Mouse (Mus musculus) large intestine, adult 2 months (tissue): ENCODE measurements around the gene Ubap2. TPM values are rescaled to one million over a fixed set of nuclear protein-coding genes. Genes with fewer than 3 reads are reported as not detected.

Experiments used
- DNase-seq: peaks from one replicate; pipeline ENCODE4 v3.0.0-alpha.2; 2012; ENCODE audit warnings: low read depth, low spot score
- WGBS: fragments of 180-500 bp; shearing (Covaris S2); methylation state at CpG from one replicate; pipeline ENCODE4 v1.1.7; 2018; 5-methylcytosine and 5-hydroxymethylcytosine counted together
- polyA plus RNA-seq: library from polyadenylated mRNA; depleted of rRNA; stranded (reverse); fragments of >200 nt; gene quantifications from 2 replicates; pipeline ENCODE4 v1.2.3, GENCODE M21; 2012; rRNA removed

Ubap2 gene
- polyA plus RNA-seq, 1 experiment = 29.9 TPM

DNA sequence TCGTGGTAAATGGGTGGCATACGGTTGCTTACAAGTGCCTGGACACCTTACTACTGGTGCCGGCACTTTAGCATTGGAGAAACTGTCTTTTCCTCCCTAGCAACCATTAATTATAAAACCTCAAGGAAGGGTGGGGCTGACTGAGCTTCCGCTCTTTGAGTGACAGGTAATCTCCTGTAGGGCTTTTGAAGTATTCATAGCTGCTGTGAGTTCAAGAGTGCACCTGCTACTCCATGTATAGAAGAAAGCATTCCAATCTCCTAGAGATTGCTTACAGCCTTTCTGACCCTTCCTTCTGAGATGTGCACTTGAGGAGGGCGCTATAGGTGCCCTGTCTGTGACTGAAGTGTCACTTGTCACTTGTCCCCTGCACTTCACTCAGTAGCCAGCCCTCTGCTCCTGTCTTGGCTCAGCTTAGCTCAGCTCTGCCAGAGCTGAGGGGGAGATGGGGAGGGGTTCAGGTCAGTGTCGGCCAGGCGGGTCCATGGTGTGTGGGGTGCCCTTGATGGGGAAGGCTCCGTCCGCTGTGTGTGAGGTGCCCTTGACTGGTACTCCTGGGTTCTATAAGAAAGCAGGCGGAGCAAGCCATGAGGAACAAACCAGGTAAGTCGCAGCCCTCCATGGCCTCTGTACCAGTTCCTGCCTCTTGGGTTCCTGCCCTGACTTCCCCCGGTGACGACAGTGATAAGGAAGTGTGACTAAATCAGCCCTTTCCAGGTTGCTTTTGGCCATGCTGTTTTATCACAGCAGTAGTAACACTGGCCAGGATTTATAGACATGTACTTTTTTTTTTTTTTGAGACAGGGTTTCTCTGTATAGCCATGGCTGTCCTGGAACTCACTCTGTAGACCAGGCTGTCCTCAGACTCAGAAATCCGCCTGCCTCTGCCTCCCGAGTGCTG, 94.9 kb downstream of the Ubap2 start:
- DNase-seq = no peak
- 79% methylated on average over 15 of the region's 15 CpGs for WGBS

DNA sequence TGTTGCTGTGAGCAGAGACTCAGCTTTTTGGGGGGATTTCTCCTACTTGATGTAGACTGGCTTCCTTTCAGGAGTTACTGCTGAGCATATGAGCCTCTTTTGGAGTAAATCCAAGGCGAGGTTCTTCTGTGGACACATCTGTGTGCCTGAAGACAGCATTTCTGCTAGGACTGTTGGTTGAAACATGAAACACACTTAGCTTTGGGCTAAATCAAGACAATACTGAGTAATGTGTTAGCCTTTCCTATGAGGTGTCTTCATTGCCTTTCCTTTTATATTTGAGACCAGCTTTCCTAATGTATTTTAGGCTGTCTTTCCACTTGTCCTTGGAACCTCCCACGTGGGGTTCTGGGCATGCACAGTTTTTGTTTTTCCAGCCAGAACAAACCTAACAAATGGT, 100.3 kb downstream of the Ubap2 start:
- WGBS = 61% methylated on average over 2 of the region's 2 CpGs
- DNase-seq = no peak

- DNase-seq = no peak
- WGBS = 77% methylated on average over 2 of the region's 2 CpGs
Measured at GRCm38 (mm10) chr4:41170970-41171369, 104.0 kb downstream of the Ubap2 start.

- DNase-seq = peak; percentile 46
- WGBS = 62% methylated on average over 6 of the region's 6 CpGs
Measured at GRCm38 (mm10) chr4:41165693-41166475, 109.1 kb downstream of the Ubap2 start.

DNA sequence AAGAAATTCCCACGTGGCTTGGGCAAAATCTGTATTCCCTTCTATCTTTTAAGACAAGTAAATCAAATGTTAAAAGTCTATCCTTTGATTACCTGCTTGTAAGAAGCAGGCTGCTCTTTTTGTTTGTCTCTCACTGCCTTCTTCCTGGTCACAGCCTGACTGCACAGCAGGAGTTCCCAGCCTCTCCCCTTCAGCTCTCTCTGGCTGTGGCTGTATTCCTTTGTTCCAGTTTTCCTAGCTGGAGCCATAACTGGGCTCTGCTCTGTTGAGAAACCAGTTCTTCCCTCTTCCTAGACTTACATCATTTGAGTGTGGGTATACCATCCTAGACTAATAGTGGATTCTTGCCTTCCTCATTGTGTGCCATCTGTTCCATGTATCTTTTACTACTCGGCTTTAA, 110.0 kb downstream of the Ubap2 start:
- 30% methylated on average over 2 of the region's 2 CpGs for WGBS
- no peak for DNase-seq

- DNase-seq = no peak
- WGBS = 89% methylated on average over 3 of the region's 3 CpGs
Measured at GRCm38 (mm10) chr4:41161232-41161631, 113.7 kb downstream of the Ubap2 start.

DNA sequence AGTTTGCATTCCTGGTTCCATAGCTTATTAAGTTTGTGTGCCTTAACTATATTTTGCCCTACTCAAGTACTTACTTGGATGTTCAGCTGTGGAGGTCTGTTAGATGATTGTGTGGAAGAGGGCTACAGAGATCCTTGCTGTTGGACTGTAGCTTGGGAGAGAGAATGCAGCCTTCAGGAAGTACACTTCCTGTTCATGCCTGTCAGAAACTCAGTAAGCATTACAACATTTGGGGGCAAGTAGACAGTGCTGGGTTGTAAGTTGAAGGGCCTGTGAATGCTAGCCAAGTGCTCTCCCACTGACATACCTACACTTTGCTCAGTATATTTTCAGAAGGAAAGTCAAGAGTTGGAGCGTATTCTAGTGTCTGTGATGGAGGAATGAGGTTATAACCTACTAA, 116.7 kb downstream of the Ubap2 start:
- 96% methylated on average over 1 of the region's 1 CpGs for WGBS
- no peak for DNase-seq

DNA sequence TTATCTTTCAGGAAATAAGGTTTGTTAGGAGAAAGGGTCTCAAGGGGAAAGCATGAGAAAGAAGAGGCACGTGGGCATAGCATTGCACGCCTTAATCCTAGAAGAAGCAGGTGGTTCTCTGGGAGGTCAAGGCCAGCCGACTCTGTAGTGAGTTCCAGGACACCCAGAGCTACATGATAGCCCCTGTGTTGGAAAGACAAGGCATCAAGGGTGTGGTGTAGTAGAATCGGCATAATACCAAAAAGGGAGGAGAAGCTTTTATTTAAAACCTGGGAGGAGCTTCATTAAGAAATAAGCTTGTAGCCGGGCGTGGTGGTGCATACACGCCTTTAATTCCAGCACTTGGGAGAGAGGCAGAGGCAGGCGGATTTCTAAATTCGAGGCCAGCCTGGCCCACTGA, 118.0 kb downstream of the Ubap2 start:
- DNase-seq = no peak
- WGBS = 32% methylated on average over 9 of the region's 9 CpGs

DNA sequence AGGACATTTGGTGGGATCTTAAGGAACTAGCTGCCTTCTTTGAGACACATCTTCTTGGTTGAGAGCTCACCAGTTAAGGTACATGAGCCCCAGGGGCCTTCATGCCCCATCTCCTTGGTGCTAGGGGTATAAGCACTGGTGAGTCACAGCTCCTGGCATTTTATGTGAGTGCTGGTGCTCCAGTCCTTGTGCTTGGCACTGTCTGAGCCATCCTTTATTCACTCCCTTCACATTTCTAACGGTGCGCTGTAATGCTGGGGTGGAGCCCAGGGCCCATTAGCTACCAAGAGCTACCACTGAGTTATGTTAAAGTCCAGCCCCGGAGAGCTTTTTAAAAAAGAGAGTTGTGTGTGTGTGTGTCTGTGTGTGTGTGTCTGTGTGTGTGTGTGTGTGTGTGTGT, 121.8 kb downstream of the Ubap2 start:
- whole genome bisulfite sequencing = 56% methylated on average over 3 of the region's 3 CpGs
- DNase-seq = no peak

GRCm38 (mm10) chr4:41151186-41151585, 123.8 kb downstream of the Ubap2 start:
- WGBS = 89% methylated on average over 7 of the region's 7 CpGs

DNA sequence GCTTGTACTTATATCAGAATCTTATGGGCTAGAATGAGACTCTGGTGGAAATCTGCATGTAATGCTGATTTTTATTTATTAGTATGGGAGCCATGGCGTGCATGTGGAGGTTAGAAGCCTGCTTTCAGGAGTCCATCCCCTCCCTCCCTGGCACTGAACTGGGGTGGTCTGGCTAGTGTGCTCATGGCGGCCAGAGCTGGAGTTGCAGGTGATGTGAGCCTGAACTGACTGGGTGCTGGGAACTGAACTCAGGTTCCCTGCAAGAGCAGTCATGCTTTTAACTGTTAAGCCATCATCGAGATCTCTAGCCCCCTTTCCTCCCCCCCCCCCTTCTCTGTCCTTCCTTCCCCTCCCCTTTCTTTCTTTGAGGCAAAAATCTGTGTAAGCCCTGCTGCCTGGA, 125.1 kb downstream of the Ubap2 start:
- WGBS = 75% methylated on average over 3 of the region's 3 CpGs
- DNase-seq = no peak

More at GRCm38 (mm10) chr4:41151186-41151585, 123.8 kb downstream of the Ubap2 start:
- no peak for DNase-seq

Other genes with a start within 250 kb of the Ubap2 start
- gene Aqp7, start 227.0 kb downstream of the Ubap2 start, polyA plus RNA-seq = 6.9 and 11.9 TPM in 2 replicates
- gene Aqp3, start 177.0 kb downstream of the Ubap2 start, polyA plus RNA-seq = 6.0 and 52.8 TPM in 2 replicates
- 18.7 and 22.5 TPM in 2 replicates for gene Nol6, start 150.7 kb downstream of the Ubap2 start, polyA plus RNA-seq
- 21.5 and 24.8 TPM in 2 replicates for gene Ube2r2, start 139.4 kb downstream of the Ubap2 start, polyA plus RNA-seq
- 28.7 and 33.7 TPM in 2 replicates for gene Dcaf12, start 39.7 kb upstream of the Ubap2 start, polyA plus RNA-seq
- 28.7 and 35.9 TPM in 2 replicates for gene Ubap1, start 73.9 kb upstream of the Ubap2 start, polyA plus RNA-seq
- 2.1 and 3.0 TPM in 2 replicates for gene Kif24, start 189.7 kb upstream of the Ubap2 start, polyA plus RNA-seq
- 27.4 and 27.7 TPM in 2 replicates for gene Nudt2, start 190.0 kb upstream of the Ubap2 start, polyA plus RNA-seq
- 7.1 and 13.3 TPM in 2 replicates for gene AI464131, start 227.9 kb upstream of the Ubap2 start, polyA plus RNA-seq
- 0.12 and 0.34 TPM in 2 replicates for gene 1110017D15Rik, start 242.2 kb upstream of the Ubap2 start, polyA plus RNA-seq